Mouse (Mus musculus) stomach, embryonic 14.5 days (tissue): Measurements from ENCODE around the gene Eif2ak1. TPM values are rescaled to one million over a fixed set of nuclear protein-coding genes. Genes with fewer than 3 reads are reported as not detected.

ENCODE experiments used
- ATAC-seq: fragments of 200-750 bp; cut with Nextera tagmentation; 2 replicates; pipeline ENCODE4 v1.8.0; 2017; ENCODE audit warnings: low read depth, moderate TSS enrichment; ENCODE audit not compliant: insufficient number of reproducible peaks, insufficient read depth, low FRiP score
- H3K27ac ChIP-seq: fragments of 300-500 bp; sonication (generic); 2 replicates; pipeline ENCODE4 v1.5.1; 2014; ENCODE audit warnings: mild to moderate bottlenecking, low read length, moderate library complexity, mixed read lengths
- H3K27me3 ChIP-seq: fragments of 300-500 bp; sonication (generic); 2 replicates; pipeline ENCODE4 v1.6.1; 2014; ENCODE audit warnings: low read length, control low read depth, mixed read lengths; ENCODE audit not compliant: control insufficient read depth, insufficient read depth
- H3K36me3 ChIP-seq: fragments of 300-500 bp; sonication (generic); 2 replicates; pipeline ENCODE4 v1.6.1; 2014; ENCODE audit warnings: mild to moderate bottlenecking, control low read depth, low read length, moderate library complexity, mixed read lengths; ENCODE audit not compliant: control insufficient read depth, insufficient read depth
- H3K4me1 ChIP-seq: fragments of 300-500 bp; sonication (generic); 2 replicates; pipeline ENCODE4 v1.6.1; 2014; ENCODE audit warnings: low read length, control low read depth, mixed read lengths; ENCODE audit not compliant: control insufficient read depth, insufficient read depth
- H3K4me2 ChIP-seq: fragments of 300-500 bp; sonication (generic); replicated peaks from 2 replicates; pipeline ENCODE4 v1.6.1; 2014; ENCODE audit warnings: low read depth, low read length, control low read depth
- H3K4me3 ChIP-seq: fragments of 300-500 bp; sonication (generic); 2 replicates; pipeline ENCODE4 v1.5.1; 2014; ENCODE audit warnings: low read depth, low read length, control low read depth
- H3K9ac ChIP-seq: fragments of 300-500 bp; sonication (generic); replicated peaks from 2 replicates; pipeline ENCODE4 v1.6.1; 2014; ENCODE audit warnings: low read depth, mild to moderate bottlenecking, control low read depth, low read length, moderate library complexity, mixed read lengths
- H3K9me3 ChIP-seq: fragments of 300-500 bp; sonication (generic); 2 replicates; pipeline ENCODE4 v1.6.1; 2016; ENCODE audit warnings: low read depth, low read length, control low read depth; ENCODE audit not compliant: control insufficient read depth
- WGBS: fragments of 180-500 bp; shearing (Covaris S2); extraction: QIAGEN DNeasy Blood & Tissue Kit; methylation state at CpG from one replicate; pipeline ENCODE4 v1.1.7; 2014; 5-methylcytosine and 5-hydroxymethylcytosine counted together
- polyA plus RNA-seq: library from polyadenylated mRNA; unstranded; fragments of >200 nt; fragmentation: Nextera tagmentation; extraction: Ambion mirVana; gene quantifications from 2 replicates; pipeline ENCODE4 v1.2.1, GENCODE M21; 2014

The Eif2ak1 gene
- polyA plus RNA-seq, 1 experiment from 2014 or later = 34.4 TPM

DNA sequence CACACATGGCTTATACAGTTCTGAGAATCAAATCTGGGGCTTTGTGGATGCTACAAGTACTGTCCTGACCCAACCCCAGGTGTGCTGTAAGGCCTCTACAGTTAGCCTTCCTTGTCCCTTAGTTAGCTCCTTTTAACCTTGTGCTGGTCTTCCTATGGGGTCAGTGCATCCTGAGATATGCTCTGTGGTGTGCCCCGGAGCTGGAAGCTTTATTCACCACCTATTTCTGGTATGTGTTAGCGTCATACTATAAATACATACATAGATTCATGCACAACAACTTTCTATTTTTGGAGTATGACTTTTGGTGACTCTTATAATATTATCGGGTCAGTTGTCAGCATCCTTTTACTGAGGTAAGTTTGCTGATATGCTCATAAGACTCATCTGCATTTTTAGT lies 67.7 kb downstream of the Eif2ak1 start:
- no peak overlapping the region for H3K4me2 ChIP-seq
- no peak overlapping the region for H3K27ac ChIP-seq
- no peak overlapping the region for H3K9ac ChIP-seq
- ATAC-seq = no peak
- WGBS = 96% methylated on average over 3 of the region's 3 CpGs
- peaks cover 66% of the 10 kb centered on the region for H3K36me3 ChIP-seq
- no peaks in the 10 kb centered on the region for H3K4me1 ChIP-seq
- H3K4me3 ChIP-seq = no peak overlapping the region
- H3K9me3 ChIP-seq = 0 out of 2 replicates have a peak, but pooled peaks cover 2% of the 10 kb centered on the region
- H3K27me3 ChIP-seq = no peaks in the 10 kb centered on the region

DNA sequence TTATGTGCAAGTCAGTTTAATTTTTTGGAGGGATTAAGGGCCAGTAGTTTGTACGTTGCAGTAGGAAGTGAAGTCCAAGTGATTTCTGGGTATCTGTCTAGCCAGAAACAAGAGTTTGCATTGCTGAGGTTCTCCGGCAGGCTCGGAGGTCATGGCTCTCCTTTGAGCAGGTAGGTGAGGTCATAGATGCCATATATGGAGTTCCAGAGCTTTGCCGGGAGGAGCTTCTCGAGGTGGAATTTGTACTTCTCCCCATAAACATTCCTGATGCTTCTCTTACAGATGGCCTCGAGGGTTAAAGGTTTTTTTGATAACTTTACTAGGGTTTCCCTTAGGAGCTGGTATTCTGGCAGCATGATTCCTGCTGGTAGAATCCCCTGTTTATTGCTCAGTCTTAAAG lies 73.2 kb downstream of the Eif2ak1 start:
- Histone ChIP-seq H3K36me3 (peaks cover 33% of the 10 kb centered on the region), H3K27me3 (no peaks in the 10 kb centered on the region), H3K4me1 (no peaks in the 10 kb centered on the region), H3K4me2 (no peak overlapping the region), H3K27ac (no peak overlapping the region), H3K9me3 (0 out of 2 replicates have a peak, but pooled peaks cover under 1% of the 10 kb centered on the region), H3K9ac (no peak overlapping the region), H3K4me3 (no peak overlapping the region)
- WGBS = 65% methylated on average over 6 of the region's 6 CpGs
- ATAC-seq = no peak

DNA sequence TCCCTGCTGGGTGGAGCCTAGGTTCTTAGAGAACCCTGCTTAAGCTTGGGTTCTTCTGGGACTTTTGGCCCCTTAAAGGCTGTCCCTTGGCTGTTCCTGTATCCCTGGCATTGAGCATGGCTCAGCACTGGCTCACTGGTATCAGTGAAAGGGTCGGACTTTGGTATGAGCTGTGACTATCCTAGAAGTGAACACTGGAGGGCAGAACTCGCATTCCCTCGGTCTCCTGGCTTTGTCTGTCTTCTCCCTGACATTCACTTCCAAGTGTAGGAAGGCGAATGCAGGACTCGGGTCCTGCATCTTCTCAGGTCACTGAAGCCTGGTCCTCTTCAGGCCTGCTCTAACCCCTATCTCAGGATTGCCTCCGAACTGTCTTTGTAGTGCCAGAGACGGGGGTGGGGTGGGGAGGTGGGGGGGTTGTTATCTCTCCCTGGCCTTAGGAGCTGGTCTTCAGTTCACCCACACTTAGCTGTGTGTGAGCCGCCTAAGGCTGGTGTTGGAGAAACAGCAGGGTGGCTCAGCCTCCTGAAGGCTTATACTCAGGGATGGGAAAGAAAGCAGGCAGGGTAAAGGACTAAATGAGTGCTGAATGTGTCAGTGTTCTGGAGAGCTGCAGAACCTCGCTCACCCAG lies 74.8 kb downstream of the Eif2ak1 start:
- ATAC-seq = no peak
- H3K36me3 ChIP-seq = peaks cover 27% of the 10 kb centered on the region
- no peak overlapping the region for H3K27ac ChIP-seq
- H3K9me3 ChIP-seq = no peaks in the 10 kb centered on the region
- WGBS = 68% methylated on average over 9 of the region's 9 CpGs
- no peak overlapping the region for H3K4me3 ChIP-seq
- H3K9ac ChIP-seq = no peak overlapping the region
- H3K4me1 ChIP-seq = no peaks in the 10 kb centered on the region
- H3K4me2 ChIP-seq = no peak overlapping the region
- no peaks in the 10 kb centered on the region for H3K27me3 ChIP-seq

DNA sequence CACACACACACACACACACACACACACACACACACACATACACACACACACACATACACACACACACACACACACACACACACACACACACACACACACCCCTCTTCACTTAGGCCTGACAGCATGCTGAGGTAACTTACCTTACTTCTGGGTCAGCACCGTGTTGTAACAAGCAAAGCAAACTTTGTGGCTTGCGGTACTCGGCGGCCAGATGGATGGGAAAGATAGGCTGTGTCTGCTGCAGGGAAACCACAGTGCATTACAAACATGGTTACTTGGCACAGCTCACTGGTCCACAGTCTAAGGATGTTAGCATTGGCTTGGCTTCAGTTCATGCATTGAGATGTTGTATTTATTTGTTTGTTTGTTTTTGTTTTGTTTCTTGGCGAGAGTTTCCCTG lies 75.8 kb downstream of the Eif2ak1 start:
- WGBS = 83% methylated on average over 5 of the region's 5 CpGs
- H3K4me2 ChIP-seq = no peak overlapping the region
- ATAC-seq = no peak
- no peaks in the 10 kb centered on the region for H3K27me3 ChIP-seq
- no peak overlapping the region for H3K9ac ChIP-seq
- H3K4me3 ChIP-seq = no peak overlapping the region
- no peaks in the 10 kb centered on the region for H3K9me3 ChIP-seq
- H3K36me3 ChIP-seq = peaks cover 32% of the 10 kb centered on the region
- no peaks in the 10 kb centered on the region for H3K4me1 ChIP-seq
- H3K27ac ChIP-seq = no peak overlapping the region

DNA sequence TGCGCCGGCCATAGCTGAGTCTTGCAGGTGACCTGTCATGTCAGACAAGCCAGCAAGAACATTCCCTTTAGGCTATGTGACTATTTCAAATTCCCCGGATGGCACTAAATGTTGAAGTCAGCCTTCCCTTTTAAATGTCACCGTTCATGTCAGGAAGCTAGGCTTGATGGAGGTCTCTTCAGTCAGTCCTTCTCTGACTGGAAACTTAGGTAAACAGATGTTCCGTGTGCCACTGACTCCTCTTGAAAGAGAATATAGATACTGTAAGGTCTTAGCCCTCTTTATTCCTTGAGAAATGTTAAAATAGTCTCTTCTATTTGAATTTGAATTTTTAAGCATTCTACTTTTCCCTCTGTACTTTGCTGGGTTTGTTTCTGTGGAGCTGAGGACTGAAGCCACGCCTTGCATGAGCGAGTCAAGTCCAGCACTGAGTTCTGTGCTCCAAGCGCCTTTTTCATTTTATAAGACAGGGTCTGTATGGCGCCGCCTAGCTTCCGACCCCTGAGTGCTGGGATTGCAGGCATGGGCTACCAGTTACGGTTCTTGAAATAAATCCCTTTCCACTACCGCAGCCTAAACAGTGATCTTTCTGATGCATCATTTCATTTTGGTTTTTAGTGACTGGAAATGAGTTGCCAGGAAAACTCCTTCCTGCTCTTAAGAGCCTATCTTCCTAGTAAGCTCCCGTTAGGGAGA lies 80.2 kb downstream of the Eif2ak1 start, which contains the start of gene Ankrd61:
Ankrd61 (minus strand) TSS at position 51 of the 696 bp plus-strand sequence.
- Histone ChIP-seq H3K27me3 (no peaks in the 10 kb centered on the region), H3K4me1 (no peaks in the 10 kb centered on the region), H3K36me3 (peaks cover 38% of the 10 kb centered on the region), H3K4me2 (no peak within 1 kb of the TSS), H3K9me3 (no peaks in the 10 kb centered on the region), H3K4me3 (no peak within 1 kb of the TSS), H3K9ac (no peak within 1 kb of the TSS), H3K27ac (no peak within 1 kb of the TSS)
- no peak for ATAC-seq
- 86% methylated on average over 14 of the region's 14 CpGs for WGBS

DNA sequence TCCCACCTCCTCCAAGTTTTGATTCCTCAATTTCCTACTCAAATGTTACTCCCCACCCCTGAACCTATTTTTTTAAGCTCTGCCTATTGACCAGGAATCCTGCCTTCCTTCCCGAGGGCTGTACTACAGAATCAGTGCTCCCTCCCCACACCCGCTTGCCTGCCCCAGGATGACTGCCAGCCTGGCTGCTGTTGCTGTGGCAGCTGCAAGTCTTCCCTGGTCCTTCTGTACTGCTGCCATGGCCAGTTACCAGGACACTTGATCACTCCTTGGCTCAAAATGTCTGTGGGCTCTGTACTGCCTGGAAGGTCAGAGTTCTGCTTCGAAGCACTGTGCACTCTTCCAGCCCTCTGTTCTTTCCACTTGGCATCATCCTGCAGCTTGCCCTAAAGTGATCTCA lies 84.5 kb downstream of the Eif2ak1 start:
- no peak overlapping the region for H3K4me3 ChIP-seq
- H3K4me2 ChIP-seq = no peak overlapping the region
- H3K9ac ChIP-seq = no peak overlapping the region
- no peak overlapping the region for H3K27ac ChIP-seq
- WGBS = 79% methylated on average over 3 of the region's 3 CpGs
- no peak for ATAC-seq
- no peaks in the 10 kb centered on the region for H3K9me3 ChIP-seq
- H3K36me3 ChIP-seq = peaks cover 62% of the 10 kb centered on the region
- no peaks in the 10 kb centered on the region for H3K4me1 ChIP-seq
- no peaks in the 10 kb centered on the region for H3K27me3 ChIP-seq

DNA sequence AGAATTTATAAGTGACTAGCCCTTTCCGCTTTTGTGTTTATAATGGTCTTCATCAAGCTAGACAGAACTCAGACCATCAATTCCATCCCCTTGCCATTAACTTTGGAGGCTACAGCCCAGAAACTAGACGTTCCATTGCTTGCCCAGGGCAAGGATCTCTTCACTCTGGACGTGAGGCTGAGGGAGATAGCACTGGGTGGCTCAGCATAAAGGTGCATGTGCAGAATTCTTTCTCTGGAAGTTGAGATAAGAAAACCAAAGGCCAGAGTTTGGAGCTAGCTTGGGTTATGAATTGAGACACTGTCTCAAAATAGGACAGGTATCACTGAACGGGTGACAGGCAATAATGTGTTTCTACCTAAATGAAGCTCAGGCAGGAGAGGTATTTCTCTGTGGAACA lies 86.2 kb downstream of the Eif2ak1 start:
- no peaks in the 10 kb centered on the region for H3K27me3 ChIP-seq
- H3K4me2 ChIP-seq = no peak overlapping the region
- ATAC-seq = no peak
- no peak overlapping the region for H3K4me3 ChIP-seq
- H3K9ac ChIP-seq = no peak overlapping the region
- 86% methylated on average over 4 of the region's 4 CpGs for WGBS
- H3K4me1 ChIP-seq = peaks cover 8% of the 10 kb centered on the region; the same call in 1 of the 2 replicates
- no peak overlapping the region for H3K27ac ChIP-seq
- H3K36me3 ChIP-seq = peaks cover 52% of the 10 kb centered on the region
- H3K9me3 ChIP-seq = no peaks in the 10 kb centered on the region

DNA sequence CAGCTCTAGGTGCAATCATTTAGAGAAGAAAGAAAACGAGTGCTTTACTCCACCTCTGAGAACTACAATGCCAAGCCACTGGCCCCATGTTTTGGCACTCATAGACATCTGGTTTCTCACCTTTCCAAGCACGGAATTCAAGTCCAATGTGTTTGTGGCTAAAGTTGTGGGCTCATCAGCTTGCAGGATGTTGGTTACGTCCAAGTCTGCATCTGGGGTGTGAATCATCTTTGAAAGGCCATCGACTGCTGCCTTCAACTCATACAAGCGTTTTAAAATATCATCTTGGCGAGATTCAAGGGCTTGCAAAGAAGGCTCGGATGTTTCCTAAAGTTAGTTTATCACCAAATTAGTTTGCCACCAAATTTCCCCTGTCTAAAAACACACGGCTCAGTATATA lies 88.8 kb downstream of the Eif2ak1 start:
- Histone ChIP-seq H3K27me3 (no peaks in the 10 kb centered on the region), H3K9ac (no peak overlapping the region), H3K4me3 (no peak overlapping the region), H3K27ac (no peak overlapping the region), H3K9me3 (no peaks in the 10 kb centered on the region), H3K4me1 (peaks cover 16% of the 10 kb centered on the region), H3K4me2 (no peak overlapping the region), H3K36me3 (peaks cover 41% of the 10 kb centered on the region)
- no peak for ATAC-seq
- WGBS = 91% methylated on average over 8 of the region's 8 CpGs
